Mouse (Mus musculus) mammary gland, adult 2 months (tissue): ENCODE data around the gene Ubxn4. TPM values are rescaled to one million over a fixed set of nuclear protein-coding genes. Genes with fewer than 3 reads are reported as not detected.

ENCODE experiments used
- polyA plus RNA-seq: library from polyadenylated mRNA; depleted of rRNA; stranded (reverse); fragments of >200 nt; gene quantifications from 2 replicates; pipeline ENCODE4 v1.2.3, GENCODE M21; 2012; ENCODE audit warnings: low replicate concordance; rRNA removed

Ubxn4 gene
- 19.0 and 19.7 TPM in 2 replicates for polyA plus RNA-seq

GRCm38 (mm10) chr1:128243627-128243995, at the start of gene Ubxn4:
TSS of gene Ubxn4 (plus strand) at chr1:128243964.

GRCm38 (mm10) chr1:128328218-128328617, 84.5 kb downstream of the Ubxn4 start, which contains the start of gene Lct:
TSS of gene Lct (minus strand) at chr1:128328318.

Other genes with a start within 250 kb of the Ubxn4 start
- gene Zranb3, start 140.9 kb upstream of the Ubxn4 start, polyA plus RNA-seq = 1.3 and 1.7 TPM in 2 replicates
- gene R3hdm1, start 140.7 kb upstream of the Ubxn4 start, polyA plus RNA-seq = 40.6 and 49.0 TPM in 2 replicates
- 0.02 and 0.09 TPM in 2 replicates for gene Lct, start 84.4 kb downstream of the Ubxn4 start, polyA plus RNA-seq
- 10.2 and 15.4 TPM in 2 replicates for gene Mcm6, start 115.7 kb downstream of the Ubxn4 start, polyA plus RNA-seq
- gene Dars, start 173.4 kb downstream of the Ubxn4 start, polyA plus RNA-seq = 7.3 and 14.7 TPM in 2 replicates